10 mouse cellular contexts compared by ENCODE assay signal in the genomic region with DNA sequence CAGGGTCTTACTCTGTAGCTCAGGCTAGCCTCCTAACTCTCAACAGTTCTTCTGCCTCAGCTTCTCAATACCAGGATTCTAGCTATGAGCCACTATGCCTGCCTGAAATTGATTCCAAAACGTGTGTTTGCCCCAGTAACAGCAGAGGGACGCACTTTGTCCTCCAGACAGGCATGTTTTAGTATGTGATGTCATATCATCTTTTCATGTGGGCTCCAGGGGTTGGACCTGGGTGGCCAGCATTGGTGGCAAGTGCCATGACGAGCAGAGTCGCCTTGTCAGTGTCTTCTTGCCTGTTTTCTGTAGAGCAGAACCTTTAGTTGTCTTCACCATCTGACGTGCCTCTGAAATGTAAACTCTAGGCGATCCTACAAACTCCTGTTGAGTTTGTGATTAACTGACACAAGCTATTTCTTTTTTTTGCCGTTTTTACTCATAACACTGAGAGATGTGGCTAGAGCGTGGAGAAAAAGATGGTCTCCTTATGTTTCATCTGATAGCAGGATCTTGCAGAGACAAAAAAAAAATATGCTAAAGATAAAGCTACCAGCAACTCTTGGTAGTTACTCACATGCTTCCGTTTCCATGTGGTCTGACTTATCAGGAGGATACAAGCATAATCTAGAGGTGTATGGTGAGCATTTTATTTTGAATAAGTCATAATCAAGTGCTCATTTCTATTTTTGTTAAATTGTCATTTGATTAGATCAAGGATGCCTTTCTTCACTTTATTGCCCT.
DNase-seq lines count a peak whose midpoint lies in the region; ATAC-seq lines count a peak whose summit lies in the region.
"Had no signal": no experiment of that assay in that cellular context is flagged by ENCODE, and none has a peak within 500 bp of the region (broad histone marks: within the 10 kb centered on the region; RNA-seq: fewer than 3 reads in every experiment).

No protein-coding gene starts in this region.

- no peak for DNase-seq in hindbrain, embryonic 10.5 days (ENCODE audit: low spot score)
- no peak for DNase-seq in hindbrain, embryonic 11.5 days (ENCODE audit: low spot score)
- peak; percentile 44 for DNase-seq in 3134 (ENCODE audit: extremely low read depth, insufficient read length, low spot score)
- no peak for DNase-seq in limb, embryonic 10.5 days (ENCODE audit: low spot score)
- DNase-seq in cerebellum, adult 9-10 months, result no peak
- no peak for DNase-seq in kidney, postnatal 10 days
- DNase-seq: forebrain, postnatal 0 days; layer of hippocampus, adult 9-11 months; lung, adult 2 months had no signal

- H3K4me2 ChIP-seq in hindbrain, embryonic 11.5 days (replicated peaks; ENCODE audit: low read depth, low read length), result no peak overlapping the region

- 82% methylated on average over 9 of the region's 9 CpGs for WGBS in hindbrain, embryonic 10.5 days
- 84% methylated on average over 9 of the region's 9 CpGs for WGBS in hindbrain, embryonic 11.5 days
- WGBS in limb, embryonic 10.5 days, result 86% methylated on average over 9 of the region's 9 CpGs

- no peak overlapping the region for H3K4me3 ChIP-seq in hindbrain, embryonic 10.5 days
- H3K4me3 ChIP-seq in hindbrain, embryonic 11.5 days (ENCODE audit: low read depth, low read length), result no peak overlapping the region
- no peak overlapping the region for H3K4me3 ChIP-seq in limb, embryonic 10.5 days

- no peak for ATAC-seq in hindbrain, embryonic 11.5 days (ENCODE audit: low FRiP score)
- ATAC-seq in CD4-positive, CD25-positive, alpha-beta regulatory T cell, adult 4 months, result peak; percentile 37
- ATAC-seq: forebrain, postnatal 0 days had no signal

- H3K4me1 ChIP-seq in hindbrain, embryonic 10.5 days (replicated peaks), result peaks cover 32% of the 10 kb centered on the region
- H3K4me1 ChIP-seq in hindbrain, embryonic 11.5 days (replicated peaks; ENCODE audit: control insufficient read depth, insufficient read depth, low read length), result no peaks in the 10 kb centered on the region
- peaks cover 28% of the 10 kb centered on the region for H3K4me1 ChIP-seq in limb, embryonic 10.5 days

- peak overlapping the region; percentile 85 for H3K27ac ChIP-seq in hindbrain, embryonic 10.5 days
- H3K27ac ChIP-seq in hindbrain, embryonic 11.5 days (ENCODE audit: low read depth, low read length), result no peak overlapping the region
- 0 out of 2 replicates have a peak overlapping the region, but pooled peaks have one; percentile 68 for H3K27ac ChIP-seq in limb, embryonic 10.5 days

- H3K27me3 ChIP-seq in hindbrain, embryonic 10.5 days (ENCODE audit: insufficient read depth, poor library complexity, severe bottlenecking), result no peaks in the 10 kb centered on the region
- H3K27me3 ChIP-seq in hindbrain, embryonic 11.5 days (ENCODE audit: control insufficient read depth, insufficient read depth, low read length), result no peaks in the 10 kb centered on the region
- H3K27me3 ChIP-seq in limb, embryonic 10.5 days (ENCODE audit: low read depth, poor library complexity, severe bottlenecking), result no peaks in the 10 kb centered on the region

- H3K36me3 ChIP-seq in hindbrain, embryonic 10.5 days, result peaks cover 10% of the 10 kb centered on the region; the same call in 1 of the 2 replicates
- no peaks in the 10 kb centered on the region for H3K36me3 ChIP-seq in hindbrain, embryonic 11.5 days (ENCODE audit: control insufficient read depth, insufficient read depth, low read length)
- H3K36me3 ChIP-seq in limb, embryonic 10.5 days, result no peaks in the 10 kb centered on the region

- H3K9ac ChIP-seq in hindbrain, embryonic 11.5 days (ENCODE audit: low read depth, low read length), result no peak overlapping the region
- H3K9ac ChIP-seq: forebrain, postnatal 0 days had no signal

- H3K9me3 ChIP-seq in hindbrain, embryonic 10.5 days, result no peaks in the 10 kb centered on the region
- H3K9me3 ChIP-seq in hindbrain, embryonic 11.5 days (ENCODE audit: control insufficient read depth, low read length), result no peaks in the 10 kb centered on the region
- H3K9me3 ChIP-seq in limb, embryonic 10.5 days (replicated peaks), result no peaks in the 10 kb centered on the region
